Mouse (Mus musculus) bone marrow, adult 2 months (tissue): ENCODE data around the gene Cyp26c1. TPM values are rescaled to one million over a fixed set of nuclear protein-coding genes. Genes with fewer than 3 reads are reported as not detected.

ENCODE experiments used
- H3K27ac ChIP-seq: fragments of 200-500 bp; 2 replicates; pipeline ENCODE4 v1.5.1; 2012; ENCODE audit warnings: low read depth, mild to moderate bottlenecking, control low read depth, inconsistent platforms, low read length; ENCODE audit not compliant: control insufficient read depth, poor library complexity, insufficient read depth
- H3K4me1 ChIP-seq: fragments of 200-500 bp; 2 replicates; pipeline ENCODE4 v1.6.1; 2011; ENCODE audit warnings: low read length; ENCODE audit not compliant: control insufficient read depth, insufficient read depth
- H3K4me3 ChIP-seq: fragments of 200-500 bp; replicated peaks from 2 replicates; pipeline ENCODE3; 2011; ENCODE audit warnings: mild to moderate bottlenecking, low read depth, low read length, control low read depth; ENCODE audit not compliant: control insufficient read depth
- CTCF ChIP-seq: fragments of 200-500 bp; IDR thresholded peaks from 2 replicates; pipeline ENCODE4 v1.5.1; 2011; ENCODE audit warnings: low read length, control low read depth; ENCODE audit not compliant: control insufficient read depth, insufficient read depth
- POLR2A ChIP-seq: fragments of 200-500 bp; IDR thresholded peaks from 2 replicates; pipeline ENCODE4 v1.6.1; 2011; ENCODE audit warnings: low read depth, mild to moderate bottlenecking, control low read depth, low read length, borderline replicate concordance; ENCODE audit not compliant: control insufficient read depth
- WGBS: fragments of 180-500 bp; shearing (Covaris S2); methylation state at CpG from one replicate; pipeline ENCODE4 v1.1.7; 2018; 5-methylcytosine and 5-hydroxymethylcytosine counted together
- polyA plus RNA-seq: library from polyadenylated mRNA; stranded (reverse); fragments of >200 nt; gene quantifications from 2 replicates; pipeline ENCODE4 v1.2.4, GENCODE M21; 2011; ENCODE audit warnings: low replicate concordance; ENCODE audit not compliant: missing spikeins, insufficient read depth, insufficient read length

Cyp26c1 gene
- polyA plus RNA-seq, 1 experiment, result not detected

- TF ChIP-seq CTCF (no peak), POLR2A (no peak)
- Histone ChIP-seq H3K4me3 (no peak overlapping the region), H3K4me1 (no peaks in the 10 kb centered on the region; the same call in none of the 2 replicates), H3K27ac (no peak overlapping the region)
- 8% methylated on average over 42 of the region's 42 CpGs for WGBS
Measured at GRCm38 (mm10) chr19:37695762-37696602, 10.6 kb downstream of the Cyp26c1 start.

GRCm38 (mm10) chr19:37696603-37697334 lies 11.4 kb downstream of the Cyp26c1 start:
- TF ChIP-seq CTCF (no peak), POLR2A (no peak)
- H3K4me1 ChIP-seq, result no peaks in the 10 kb centered on the region; the same call in none of the 2 replicates

GRCm38 (mm10) chr19:37697335-37697636 lies 11.9 kb downstream of the Cyp26c1 start:
- Histone ChIP-seq H3K4me3 (no peak overlapping the region), H3K4me1 (no peaks in the 10 kb centered on the region; the same call in 1 of the 2 replicates), H3K27ac (no peak overlapping the region)
- TF ChIP-seq POLR2A, result no peak
- TF ChIP-seq CTCF, result no peak
- WGBS, result 1% methylated on average over 18 of the region's 18 CpGs

More at GRCm38 (mm10) chr19:37696603-37697334, 11.4 kb downstream of the Cyp26c1 start:
- no peak overlapping the region for H3K4me3 ChIP-seq
- 5% methylated on average over 22 of the region's 22 CpGs for WGBS
- H3K27ac ChIP-seq, result no peak overlapping the region

- no peak within 1 kb of the TSS for H3K27ac ChIP-seq
- 1% methylated on average over 51 of the region's 51 CpGs for WGBS
- no peak within 1 kb of the TSS for H3K4me3 ChIP-seq
- TF ChIP-seq CTCF (no peak), POLR2A (no peak)
- H3K4me1 ChIP-seq, result no peaks in the 10 kb centered on the region; the same call in 1 of the 2 replicates
Measured at GRCm38 (mm10) chr19:37697651-37698272, 12.4 kb downstream of the Cyp26c1 start, which contains the start of gene Cyp26a1. TSS of gene Cyp26a1 (plus strand) at chr19:37697798.

- no peak for TF ChIP-seq POLR2A
- no peak for TF ChIP-seq CTCF
- 2% methylated on average over 63 of the region's 63 CpGs for WGBS
- Histone ChIP-seq H3K4me1 (peaks cover 3% of the 10 kb centered on the region), H3K4me3 (no peak overlapping the region), H3K27ac (no peak overlapping the region)
Measured at GRCm38 (mm10) chr19:37698273-37699160, 13.1 kb downstream of the Cyp26c1 start.

GRCm38 (mm10) chr19:37699711-37700110 lies 14.3 kb downstream of the Cyp26c1 start:
- Histone ChIP-seq H3K4me1 (peaks cover 4% of the 10 kb centered on the region), H3K4me3 (no peak overlapping the region), H3K27ac (no peak overlapping the region)
- 24% methylated on average over 9 of the region's 9 CpGs for WGBS
- no peak for TF ChIP-seq POLR2A
- TF ChIP-seq CTCF, result no peak

GRCm38 (mm10) chr19:37702377-37703076 lies 17.1 kb downstream of the Cyp26c1 start:
- Histone ChIP-seq H3K4me3 (no peak overlapping the region), H3K4me1 (peaks cover 4% of the 10 kb centered on the region), H3K27ac (peak overlapping the region; percentile 24; the same call in 1 of the 2 replicates)
- TF ChIP-seq CTCF, result no peak
- TF ChIP-seq POLR2A, result no peak
- 39% methylated on average over 21 of the region's 21 CpGs for WGBS
